Mouse (Mus musculus) layer of hippocampus, postnatal 25 days (tissue): ENCODE results near the gene Vps54. TPM values are rescaled to one million over a fixed set of nuclear protein-coding genes. Genes with fewer than 3 reads are reported as not detected.

Source experiments
- DNase-seq, 2 experiments: peaks; one replicate each; pipeline ENCODE4 v3.0.0; 2022; ENCODE audit warnings: mixed read lengths in 2 of 2, low spot score in 1 of 2; ENCODE audit errors: extremely low spot score in 1 of 2
- microRNA-seq, 2 experiments: library from miRNA; unstranded; fragments of <30 nt; microRNA quantifications; one replicate each; pipeline ENCODE4 v1.2.0; 2021
- total RNA-seq, 2 experiments: library from RNA; stranded (reverse); gene quantifications; 2 replicates each; pipeline ENCODE4 v1.2.3; 2021

Vps54 gene
- total RNA-seq, 2 experiments from 2014 or later = 23.4 to 30.7 TPM

GRCm38 (mm10) chr11:21328141-21328540, 89.1 kb downstream of the Vps54 start:
- no peak for DNase-seq

DNA sequence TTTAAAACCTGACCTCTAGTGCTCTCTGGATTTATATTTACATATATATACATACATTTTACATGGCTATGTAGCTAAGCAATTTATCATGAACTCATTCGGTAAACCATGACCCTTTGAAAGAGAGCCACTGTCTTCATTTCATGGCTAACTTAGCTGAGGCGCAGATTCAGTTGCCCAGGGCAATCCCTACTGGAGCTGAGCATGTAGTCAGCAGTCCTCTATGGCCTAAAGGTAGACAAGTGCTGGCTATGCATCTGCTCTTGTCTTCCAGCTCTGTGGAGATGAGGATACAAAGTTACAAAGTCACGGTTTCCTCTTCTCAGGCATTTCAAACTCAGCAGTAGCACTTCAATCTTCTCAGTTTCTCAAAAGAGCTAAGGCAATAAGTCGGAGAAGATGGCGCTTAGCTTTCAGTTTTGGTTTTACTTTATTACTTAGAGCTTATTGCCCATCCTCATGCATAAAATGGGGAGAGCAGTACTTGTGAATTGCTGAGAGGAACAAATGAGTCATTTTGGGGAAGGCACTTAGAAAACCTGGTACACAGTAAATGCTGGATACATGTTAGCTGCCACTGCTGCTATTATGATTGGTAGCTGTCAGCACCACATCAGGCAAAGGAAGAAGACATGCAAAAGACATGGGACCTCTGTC, 93.7 kb downstream of the Vps54 start:
- DNase-seq = no peak

DNA sequence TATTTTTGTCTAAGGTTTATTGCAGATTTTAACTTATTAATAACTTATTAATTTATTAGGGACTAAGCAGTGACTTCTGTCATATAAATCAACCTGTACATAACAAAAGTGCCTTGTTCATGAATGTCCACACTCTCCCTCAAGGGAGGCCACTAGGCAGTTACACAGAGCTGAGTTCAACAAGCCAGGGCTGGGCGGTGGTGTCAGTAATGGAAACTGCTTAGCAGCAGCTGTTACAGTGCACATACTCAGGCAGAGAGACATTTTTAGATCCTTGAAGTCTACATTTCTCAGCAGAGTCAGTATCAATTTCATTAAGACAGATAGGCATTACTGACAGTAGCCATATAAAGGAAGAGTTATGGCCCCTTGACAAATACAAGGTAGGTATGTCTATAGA, 98.8 kb downstream of the Vps54 start:
- no peak for DNase-seq

GRCm38 (mm10) chr11:21339088-21339487, 100.0 kb downstream of the Vps54 start:
- no peak for DNase-seq

- DNase-seq = no peak
Observed at GRCm38 (mm10) chr11:21343490-21343889, 104.4 kb downstream of the Vps54 start.

DNA sequence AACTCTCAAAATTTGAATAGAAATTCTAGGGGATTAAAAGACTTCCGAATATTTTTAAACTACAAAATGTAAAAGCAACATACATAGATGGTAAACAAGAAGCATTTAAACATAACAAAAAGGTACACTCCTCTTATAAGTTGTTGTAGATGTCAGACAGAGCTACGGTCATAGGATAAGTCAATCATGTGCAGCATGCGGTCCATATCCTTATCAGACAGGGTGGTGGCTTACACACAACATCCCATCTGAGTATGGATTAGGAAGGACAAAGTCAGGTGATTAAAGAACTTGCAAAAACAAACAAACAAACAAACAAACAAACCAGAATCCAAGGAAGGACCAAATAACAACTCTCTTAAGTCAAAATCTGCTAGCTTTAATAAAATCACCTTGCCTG, 106.9 kb downstream of the Vps54 start:
- DNase-seq = no peak

DNA sequence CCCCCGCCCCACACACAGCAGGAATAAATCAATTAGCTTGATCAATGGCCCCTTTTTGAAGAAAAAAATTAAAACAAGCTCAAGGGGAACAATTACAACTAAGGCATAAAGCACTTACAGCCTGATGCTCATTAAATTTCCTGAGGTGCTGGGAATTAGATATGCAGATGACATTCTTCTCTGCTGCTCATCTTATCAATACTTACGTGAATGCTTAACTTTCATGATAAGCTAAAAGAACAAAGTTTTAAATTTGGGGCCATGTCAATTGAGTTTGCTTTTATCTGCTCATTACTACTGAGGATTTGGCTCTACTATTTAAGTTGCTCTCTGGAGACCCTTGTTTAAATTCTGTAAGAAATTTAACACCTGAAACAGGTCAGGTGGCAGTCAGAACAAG, 109.8 kb downstream of the Vps54 start:
- no peak for DNase-seq

- no peak for DNase-seq
Observed at GRCm38 (mm10) chr11:21351296-21351695, 112.2 kb downstream of the Vps54 start.

DNA sequence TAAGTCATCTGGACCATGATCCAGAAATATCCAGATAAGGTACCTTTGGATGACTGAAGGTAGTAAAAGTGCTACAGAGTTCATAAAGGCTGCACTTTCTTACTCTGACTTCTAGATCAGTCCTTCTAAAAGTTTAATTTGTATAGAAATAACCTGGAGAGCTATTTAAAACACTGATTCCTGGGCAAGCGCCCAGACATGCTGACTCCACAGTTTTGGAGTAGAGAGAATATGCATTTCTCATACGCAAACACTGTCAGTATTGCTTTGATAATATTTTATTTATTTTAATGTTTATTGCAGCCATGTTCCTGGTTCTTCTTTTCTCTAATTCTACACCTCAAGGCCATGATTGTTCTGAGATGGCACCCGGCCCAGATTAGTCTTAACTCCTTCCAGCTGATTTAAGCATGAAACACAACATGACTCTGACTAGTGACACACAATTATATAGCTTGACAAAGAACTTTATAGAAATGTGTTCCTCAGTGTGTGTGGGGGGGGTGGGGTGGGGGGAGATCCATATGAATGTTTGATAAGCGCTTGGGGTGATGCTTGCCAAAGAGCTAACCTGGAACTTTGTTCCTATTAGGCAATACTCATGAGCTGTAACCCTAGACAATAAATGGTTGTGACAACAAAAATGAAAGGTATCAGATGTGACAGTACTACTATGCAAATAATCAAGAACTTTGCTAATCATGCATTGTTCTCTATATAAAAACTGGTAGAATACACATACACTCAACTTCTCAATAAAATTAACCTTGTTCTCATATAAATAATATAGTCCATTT, 124.3 kb downstream of the Vps54 start:
- DNase-seq = no peak

GRCm38 (mm10) chr11:21368466-21368865, 129.4 kb downstream of the Vps54 start:
- DNase-seq = no peak

- no peak for DNase-seq
Observed at GRCm38 (mm10) chr11:21369248-21370016, 130.4 kb downstream of the Vps54 start.

DNA sequence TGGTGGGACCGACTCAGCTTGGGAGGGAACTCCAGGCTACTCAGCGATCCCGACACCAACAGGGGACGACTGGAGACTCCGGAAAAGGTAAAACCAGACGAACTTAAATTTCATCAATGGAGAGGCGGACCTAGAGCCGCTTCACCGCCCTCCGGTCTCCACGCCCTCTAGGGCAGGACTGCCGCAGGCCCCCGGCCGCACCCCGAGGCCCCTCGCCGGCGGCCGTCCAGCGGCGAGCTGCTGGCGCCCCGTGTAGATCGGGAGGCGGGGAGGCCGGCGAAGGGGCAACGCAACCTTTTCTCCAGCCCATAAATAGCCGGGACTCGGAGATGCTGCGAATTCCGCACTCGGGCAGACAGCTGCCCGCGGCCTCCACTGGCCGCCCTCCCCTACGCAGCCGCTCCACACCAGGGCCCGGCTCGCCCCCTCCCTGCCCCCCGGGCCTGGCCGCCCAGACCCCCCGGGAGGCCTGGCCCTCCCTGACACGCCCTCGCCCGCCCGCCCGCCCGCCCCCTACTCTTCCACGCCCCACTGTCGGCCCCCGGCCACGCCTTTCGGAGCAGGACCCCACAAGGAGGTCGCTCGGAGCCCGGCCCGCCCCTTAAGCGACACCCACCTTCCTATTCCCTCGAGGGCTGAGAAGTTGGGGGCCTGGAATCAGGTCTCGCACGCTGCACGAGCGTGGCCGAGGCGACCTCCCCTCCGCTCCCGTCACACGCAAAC, 131.5 kb downstream of the Vps54 start:
- peak; percentile 35 to 55 for DNase-seq

Small RNA genes lying within 50 kb of the gene (microRNA-seq; reads per million reads assigned to microRNA genes)
- 0 to 0.18 reads per million in 2 experiments for gene Mir1933

Other genes starting within 250 kb of the Vps54 start
- 10 to 100 TPM; 52.5 to 52.8 TPM for gene Peli1, start 148.0 kb upstream of the Vps54 start, total RNA-seq
- gene Ugp2, start 131.9 kb downstream of the Vps54 start, total RNA-seq = 10 to 100 TPM; 80.2 to 81.7 TPM